Mouse (Mus musculus): Measurements from ENCODE around the gene Slc38a8.

DNA sequence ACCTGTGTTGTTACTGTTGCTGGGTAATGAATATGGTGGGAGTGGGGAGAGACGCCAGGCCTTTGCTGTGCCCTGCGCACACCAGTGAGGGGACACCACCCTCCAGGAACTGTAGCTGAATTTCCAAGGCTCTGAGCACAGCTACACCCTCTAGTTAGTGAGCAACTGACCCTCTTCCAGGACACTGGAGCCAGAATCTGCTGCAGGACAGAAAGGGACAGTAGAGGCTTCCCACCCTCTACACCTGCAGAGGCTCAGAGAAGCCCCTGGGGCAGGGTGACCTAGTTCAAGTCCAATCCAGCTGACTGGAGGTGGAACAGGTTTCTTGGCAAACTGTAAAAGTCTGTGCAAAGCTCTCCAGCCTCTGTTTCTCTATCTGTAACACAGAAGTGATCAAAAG, 62.1 kb downstream of the Slc38a8 start:
- no peak for TF ChIP-seq GATA1 (IDR thresholded peaks at IDR 0.05; ENCODE audit: borderline replicate concordance, low read length)
- TF ChIP-seq FLI1 (IDR thresholded peaks at IDR 0.05; ENCODE audit: low read length), result no peak

Data from megakaryocyte, embryonic 14.5 days (primary cell).